ENCODE assay signal across 17 mouse cellular contexts in genomic region chr3:118421701-118422100, GRCm38 (mm10).
"Had no signal": no experiment of that assay in that cellular context is flagged by ENCODE, and none has a peak within 500 bp of the region (broad histone marks: within the 10 kb centered on the region; RNA-seq: fewer than 3 reads in every experiment).

No protein-coding gene starts in this region.

- H3K27ac ChIP-seq: liver, embryonic 13.5 days; liver, embryonic 15.5 days; macrophage; midbrain, embryonic 13.5 days; midbrain, embryonic 15.5 days; neural tube, embryonic 12.5 days; stomach, embryonic 15.5 days; stomach, postnatal 0 days had no signal

- H3K4me2 ChIP-seq: liver, embryonic 13.5 days; liver, embryonic 15.5 days; midbrain, embryonic 11.5 days; midbrain, embryonic 13.5 days; midbrain, embryonic 15.5 days; neural tube, embryonic 12.5 days; stomach, embryonic 15.5 days had no signal

- H3K36me3 ChIP-seq: liver, embryonic 13.5 days; liver, embryonic 15.5 days; midbrain, embryonic 13.5 days; midbrain, embryonic 15.5 days; neural tube, embryonic 12.5 days; stomach, embryonic 15.5 days had no signal

- H3K4me3 ChIP-seq: liver, embryonic 13.5 days; liver, embryonic 15.5 days; megakaryocyte, embryonic 14.5 days; midbrain, embryonic 13.5 days; midbrain, embryonic 15.5 days; neural tube, embryonic 12.5 days; stomach, embryonic 15.5 days had no signal

- H3K27me3 ChIP-seq: liver, embryonic 13.5 days; liver, embryonic 15.5 days; megakaryocyte, embryonic 14.5 days; midbrain, embryonic 15.5 days; neural tube, embryonic 12.5 days; stomach, embryonic 15.5 days had no signal

- H3K9me3 ChIP-seq: liver, embryonic 13.5 days; liver, embryonic 15.5 days; megakaryocyte, embryonic 14.5 days; midbrain, embryonic 13.5 days; midbrain, embryonic 15.5 days; neural tube, embryonic 12.5 days; stomach, embryonic 15.5 days had no signal

- DNase-seq: liver, embryonic 13.5 days; liver, postnatal 0 days; lung, adult 2 months; lung, postnatal 14 days; lung, postnatal 36 days; right cerebral cortex, postnatal 14 days; thymus, adult 2 months; thymus, postnatal 36 days had no signal

- H3K4me1 ChIP-seq: liver, embryonic 13.5 days; liver, embryonic 15.5 days; stomach, embryonic 15.5 days had no signal

- ATAC-seq: liver, postnatal 0 days; midbrain, embryonic 13.5 days; midbrain, embryonic 15.5 days had no signal

- H3K9ac ChIP-seq: liver, embryonic 13.5 days; liver, embryonic 15.5 days; liver, postnatal 0 days; midbrain, embryonic 13.5 days; midbrain, embryonic 15.5 days; neural tube, embryonic 12.5 days; stomach, embryonic 15.5 days had no signal
